Mouse (Mus musculus) brown adipose tissue, adult 24 weeks (tissue): ENCODE results near the gene Dip2a. TPM values are rescaled to one million over a fixed set of nuclear protein-coding genes. Genes with fewer than 3 reads are reported as not detected.
A peak's percentile ranks its signal among the peaks of the same experiment; 100 is the strongest.

Experiments
- H3K27ac ChIP-seq: fragments of 200-500 bp; replicated peaks from 2 replicates; pipeline ENCODE4 v1.5.1; 2012; ENCODE audit warnings: low read depth, mild to moderate bottlenecking, low read length
- H3K4me1 ChIP-seq: fragments of 200-500 bp; 2 replicates; pipeline ENCODE4 v1.6.1; 2012; ENCODE audit warnings: low read length, mixed read lengths; ENCODE audit not compliant: control insufficient read depth, insufficient read depth, insufficient read length
- H3K4me3 ChIP-seq: fragments of 200-500 bp; 2 replicates; pipeline ENCODE4 v1.5.1; 2012; ENCODE audit warnings: low read depth, mild to moderate bottlenecking, low read length, moderate library complexity; ENCODE audit not compliant: insufficient read depth
- polyA plus RNA-seq: library from polyadenylated mRNA; stranded (reverse); fragments of >200 nt; gene quantifications from 2 replicates; pipeline ENCODE4 v1.2.4, GENCODE M21; 2012; ENCODE audit not compliant: missing spikeins, insufficient read depth, insufficient read length

The Dip2a gene
- polyA plus RNA-seq, 1 experiment = 15.9 TPM

DNA sequence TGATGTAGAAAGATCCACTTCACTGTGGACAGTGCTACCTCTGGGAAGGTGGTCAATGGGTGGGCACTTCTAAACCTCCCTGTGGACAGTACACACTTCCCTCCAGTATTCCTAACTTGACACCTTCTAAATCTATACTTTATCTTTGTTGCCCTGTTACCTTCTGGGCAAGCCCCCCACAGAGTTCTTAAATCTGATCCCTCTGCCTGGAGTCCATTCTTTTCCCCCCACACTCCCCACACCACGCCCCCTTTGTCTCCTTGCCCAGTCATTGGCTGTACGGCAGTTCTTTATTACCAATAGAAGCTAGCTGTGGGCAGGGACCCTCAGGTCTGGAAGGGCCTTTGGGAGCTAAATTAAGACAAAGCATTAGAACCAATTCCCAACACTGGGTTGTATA lies 100.0 kb downstream of the Dip2a start:
- Histone ChIP-seq H3K4me3 (no peak overlapping the region), H3K4me1 (no peaks in the 10 kb centered on the region), H3K27ac (no peak overlapping the region)

DNA sequence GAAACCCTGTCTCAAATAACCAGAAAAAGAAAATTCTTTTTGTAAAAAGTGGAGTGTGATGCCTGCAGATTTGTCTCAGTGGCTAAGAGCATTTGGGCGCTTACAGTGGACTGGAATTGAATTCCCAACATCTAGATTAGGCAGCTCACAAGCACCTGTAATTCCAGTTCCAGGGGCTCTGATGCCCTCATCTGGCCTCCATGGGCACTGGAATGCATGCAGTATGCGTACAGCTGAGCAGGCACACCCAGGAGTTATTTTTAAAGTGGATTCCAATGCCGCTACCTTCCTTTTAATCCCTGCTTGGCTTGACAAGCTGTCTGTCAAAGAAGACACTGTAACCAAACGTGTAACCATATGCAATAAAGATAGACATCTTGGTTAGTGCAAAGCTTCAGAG lies 105.7 kb downstream of the Dip2a start:
- Histone ChIP-seq H3K27ac (no peak overlapping the region), H3K4me1 (no peaks in the 10 kb centered on the region; the same call in 1 of the 2 replicates), H3K4me3 (no peak overlapping the region)

DNA sequence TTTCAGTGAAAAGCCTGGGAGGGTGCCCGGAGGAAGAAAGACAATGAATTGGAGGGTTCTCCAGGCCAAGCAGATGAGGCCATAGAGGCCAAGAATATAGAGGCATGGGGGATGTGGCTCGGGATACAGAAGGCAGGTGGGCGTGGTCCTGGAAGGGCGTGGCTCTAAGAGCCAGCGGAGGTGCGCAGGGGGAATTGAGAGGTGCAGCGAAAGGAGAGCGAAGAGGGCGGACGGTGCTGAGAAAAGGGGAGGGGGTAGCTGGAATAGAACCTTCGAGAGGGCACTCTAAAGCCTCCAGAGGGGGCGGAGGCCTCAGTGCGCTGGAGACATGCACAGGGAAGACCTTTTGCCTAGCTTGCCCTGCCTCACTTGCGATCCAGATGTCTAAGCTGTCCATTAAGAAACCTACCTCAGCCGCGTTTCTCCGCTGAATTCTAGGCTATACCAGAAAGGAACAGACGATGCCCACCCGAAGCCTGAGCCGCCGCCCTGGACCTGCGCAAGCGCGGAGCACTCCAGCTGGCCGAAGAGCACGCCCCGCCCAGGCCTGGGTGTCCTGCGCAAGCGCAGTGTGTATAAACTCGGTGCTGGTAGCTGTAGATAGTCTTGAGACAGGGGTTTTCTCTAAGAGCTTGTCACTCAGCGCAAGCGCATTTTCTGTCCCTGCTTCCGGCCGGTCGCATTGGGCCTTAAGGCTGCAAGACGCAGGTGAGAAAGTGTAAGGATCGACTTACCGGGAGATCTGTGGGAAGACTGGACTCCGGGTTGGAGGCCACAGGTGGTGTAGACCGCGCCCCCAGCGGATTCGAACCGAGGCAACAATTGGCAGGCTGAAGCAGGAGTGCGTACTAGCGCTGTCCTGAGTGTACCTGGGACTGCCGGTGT lies 107.5 kb downstream of the Dip2a start, which contains the start of gene Prmt2:
TSS of gene Prmt2 (minus strand) at position 525 of the 885 bp plus-strand sequence.
- Histone ChIP-seq H3K4me3 (peak within 1 kb of the TSS; percentile 74), H3K4me1 (no peaks in the 10 kb centered on the region; the same call in 1 of the 2 replicates), H3K27ac (peak within 1 kb of the TSS; percentile 28; the same call in 1 of the 2 replicates)

DNA sequence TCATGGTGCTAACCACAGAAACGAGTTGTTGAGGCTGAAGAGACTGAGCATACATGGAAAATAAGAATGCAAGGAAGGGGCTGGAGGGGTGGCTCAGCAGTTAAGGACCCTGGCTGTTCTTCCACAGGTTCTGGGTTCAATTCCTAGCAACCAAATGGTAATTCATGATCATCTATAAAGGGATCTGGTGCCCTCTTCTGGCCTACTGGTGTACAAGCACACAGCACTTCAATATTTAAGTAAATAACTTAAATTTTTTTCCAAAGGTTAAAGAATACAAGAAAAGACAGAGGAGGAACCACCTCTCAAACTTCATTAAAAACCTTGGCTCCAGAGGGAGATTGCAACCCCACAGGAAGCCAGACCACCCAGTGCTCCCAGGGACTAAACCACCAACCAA lies 115.5 kb downstream of the Dip2a start:
- H3K27ac ChIP-seq = no peak overlapping the region
- H3K4me3 ChIP-seq = no peak overlapping the region
- 0 out of 2 replicates have a peak, but pooled peaks cover 4% of the 10 kb centered on the region for H3K4me1 ChIP-seq

DNA sequence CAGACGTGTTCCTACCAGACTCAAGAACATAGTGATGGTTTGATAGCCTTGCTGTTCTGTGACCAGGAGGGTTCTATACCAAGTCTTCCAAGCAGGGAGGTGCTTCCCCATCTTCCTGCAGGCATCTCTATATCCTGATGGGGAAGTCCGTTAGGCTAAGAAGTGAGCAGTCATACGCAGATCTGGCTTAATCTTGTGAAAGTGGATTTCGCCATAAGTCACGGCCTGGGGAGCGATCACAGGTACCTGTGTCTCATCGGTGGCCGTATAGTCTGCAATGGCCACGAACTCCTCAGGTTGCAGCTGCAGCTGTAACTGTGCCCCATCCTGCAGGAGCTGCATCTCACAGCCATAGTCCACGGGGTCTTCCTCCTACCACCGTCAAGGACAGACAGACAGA lies 119.1 kb downstream of the Dip2a start:
- Histone ChIP-seq H3K27ac (peak overlapping the region; percentile 54; the same call in 1 of the 2 replicates), H3K4me1 (0 out of 2 replicates have a peak, but pooled peaks cover 4% of the 10 kb centered on the region), H3K4me3 (no peak overlapping the region)

DNA sequence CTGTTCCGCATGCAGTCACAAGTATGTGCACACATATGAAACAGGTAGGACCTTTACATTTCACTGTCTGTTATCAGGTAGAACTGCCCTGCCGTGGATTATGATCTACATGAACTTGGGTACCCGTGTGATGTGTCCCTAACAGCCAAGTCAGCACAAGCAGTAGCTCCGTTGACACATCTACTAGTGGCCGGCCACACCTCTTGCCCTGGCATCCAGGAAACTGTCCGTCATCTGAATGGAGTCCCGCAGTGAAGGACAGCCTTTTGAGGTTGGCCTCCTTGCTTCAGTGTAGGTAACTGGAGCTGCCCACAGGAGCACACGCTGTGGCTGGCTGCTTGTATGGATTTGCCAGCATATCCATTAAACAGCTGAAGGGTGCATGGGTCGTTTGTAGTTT lies 126.9 kb downstream of the Dip2a start:
- Histone ChIP-seq H3K4me1 (no peaks in the 10 kb centered on the region), H3K4me3 (no peak overlapping the region), H3K27ac (no peak overlapping the region)

DNA sequence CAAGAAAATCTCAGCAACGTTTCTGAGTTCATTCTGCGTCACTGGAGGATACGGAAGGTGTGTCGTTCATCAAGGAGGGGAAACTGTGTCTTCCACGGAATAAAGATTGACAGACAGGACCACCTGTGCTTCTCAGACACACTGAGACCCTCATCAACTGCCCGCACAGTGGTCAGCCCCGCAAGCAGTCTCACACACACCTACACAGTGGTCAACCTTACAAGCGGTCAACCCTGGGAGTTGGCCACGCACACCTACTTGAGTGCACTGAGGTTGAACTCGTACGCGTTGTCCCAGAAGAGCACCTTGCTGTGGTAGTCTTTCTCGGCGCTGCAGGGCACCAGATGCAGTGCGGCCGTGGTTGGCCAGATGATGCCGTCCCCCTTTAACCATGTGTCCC lies 128.0 kb downstream of the Dip2a start:
- Histone ChIP-seq H3K4me3 (no peak overlapping the region), H3K27ac (no peak overlapping the region), H3K4me1 (no peaks in the 10 kb centered on the region)

DNA sequence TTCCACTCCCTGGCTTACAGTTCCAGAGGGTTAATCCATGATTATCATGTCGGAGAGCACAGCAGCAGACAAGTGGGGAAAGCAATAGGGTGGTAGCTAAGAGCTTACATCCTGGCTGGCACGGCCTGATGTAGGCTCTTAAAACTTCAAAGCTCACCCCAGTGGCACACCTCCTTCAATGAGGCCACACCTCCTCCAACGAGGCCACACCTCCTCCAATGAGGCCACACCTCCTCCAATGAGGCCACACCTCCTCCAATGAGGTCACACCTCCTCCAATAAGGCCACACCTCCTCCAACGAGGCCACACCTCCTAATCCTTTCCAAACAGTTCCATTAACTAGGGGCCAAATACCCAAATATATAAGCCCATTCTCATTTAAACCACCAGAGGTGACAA lies 130.9 kb downstream of the Dip2a start:
- Histone ChIP-seq H3K4me3 (no peak overlapping the region), H3K4me1 (no peaks in the 10 kb centered on the region), H3K27ac (no peak overlapping the region)

DNA sequence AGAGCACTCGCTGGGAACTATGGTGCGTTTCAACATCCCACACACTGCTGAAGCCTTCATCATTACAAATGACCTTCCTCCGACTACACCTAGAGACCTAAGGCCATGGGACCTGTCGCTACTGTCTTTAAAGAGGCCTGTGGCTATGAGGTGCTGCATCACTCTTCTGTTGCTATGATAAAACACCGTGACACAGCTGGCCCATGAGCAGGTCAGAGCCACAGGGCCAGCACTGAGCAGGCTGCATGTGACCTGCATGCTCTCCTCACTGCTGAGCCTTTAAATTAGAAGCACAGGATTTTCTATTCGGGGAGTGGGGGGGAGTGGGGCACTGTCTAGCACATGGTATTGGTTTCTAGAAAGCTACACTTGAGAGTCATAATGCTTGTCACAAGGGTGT lies 133.0 kb downstream of the Dip2a start:
- Histone ChIP-seq H3K4me3 (no peak overlapping the region), H3K27ac (no peak overlapping the region), H3K4me1 (no peaks in the 10 kb centered on the region)

DNA sequence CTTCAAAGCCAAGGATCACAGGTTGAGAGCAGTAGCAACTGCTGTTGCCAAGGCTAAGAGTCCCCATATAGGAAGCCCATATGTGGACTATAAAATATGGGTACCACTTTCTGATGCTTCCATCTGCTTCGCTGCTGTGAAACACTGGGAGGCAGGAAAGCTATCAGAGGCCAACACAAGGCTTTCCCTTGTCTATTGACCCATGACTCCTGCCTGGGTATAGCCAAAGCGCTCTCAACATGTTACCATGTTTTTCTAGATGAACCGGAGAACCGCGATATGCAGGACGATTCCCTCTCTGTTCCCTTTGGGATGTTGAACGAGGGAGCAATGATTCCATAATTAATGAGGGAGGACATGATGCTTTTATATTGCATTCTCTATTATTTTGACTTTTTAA lies 134.3 kb downstream of the Dip2a start:
- no peak overlapping the region for H3K27ac ChIP-seq
- H3K4me1 ChIP-seq = no peaks in the 10 kb centered on the region
- no peak overlapping the region for H3K4me3 ChIP-seq

Other genes starting within 250 kb of the Dip2a start
- gene Slc5a4b, start 234.3 kb downstream of the Dip2a start, polyA plus RNA-seq = not detected in 2 replicates
- gene Slc5a4a, start 197.8 kb downstream of the Dip2a start, polyA plus RNA-seq = not detected in 2 replicates
- 11.6 and 14.1 TPM in 2 replicates for gene Prmt2, start 107.4 kb downstream of the Dip2a start, polyA plus RNA-seq
- gene S100b, start 91.4 kb downstream of the Dip2a start, polyA plus RNA-seq = 263 and 317 TPM in 2 replicates
- not detected in 2 replicates for gene AC141477.1, start 95.2 kb upstream of the Dip2a start, polyA plus RNA-seq
- 4.7 and 5.6 TPM in 2 replicates for gene Pcnt, start 97.5 kb upstream of the Dip2a start, polyA plus RNA-seq
- gene 2610028H24Rik, start 103.8 kb upstream of the Dip2a start, polyA plus RNA-seq = not detected in 2 replicates
- 17.3 and 20.4 TPM in 2 replicates for gene Mcm3ap, start 123.6 kb upstream of the Dip2a start, polyA plus RNA-seq
- 2.1 and 2.9 TPM in 2 replicates for gene Ybey, start 123.8 kb upstream of the Dip2a start, polyA plus RNA-seq
- gene Lss, start 186.3 kb upstream of the Dip2a start, polyA plus RNA-seq = 28.3 and 42.6 TPM in 2 replicates
- not detected in 2 replicates for gene Spatc1l, start 217.0 kb upstream of the Dip2a start, polyA plus RNA-seq
- gene Ftcd, start 230.4 kb upstream of the Dip2a start, polyA plus RNA-seq = not detected in 2 replicates